ENCODE assay signal across 10 mouse cellular contexts in the genomic region with DNA sequence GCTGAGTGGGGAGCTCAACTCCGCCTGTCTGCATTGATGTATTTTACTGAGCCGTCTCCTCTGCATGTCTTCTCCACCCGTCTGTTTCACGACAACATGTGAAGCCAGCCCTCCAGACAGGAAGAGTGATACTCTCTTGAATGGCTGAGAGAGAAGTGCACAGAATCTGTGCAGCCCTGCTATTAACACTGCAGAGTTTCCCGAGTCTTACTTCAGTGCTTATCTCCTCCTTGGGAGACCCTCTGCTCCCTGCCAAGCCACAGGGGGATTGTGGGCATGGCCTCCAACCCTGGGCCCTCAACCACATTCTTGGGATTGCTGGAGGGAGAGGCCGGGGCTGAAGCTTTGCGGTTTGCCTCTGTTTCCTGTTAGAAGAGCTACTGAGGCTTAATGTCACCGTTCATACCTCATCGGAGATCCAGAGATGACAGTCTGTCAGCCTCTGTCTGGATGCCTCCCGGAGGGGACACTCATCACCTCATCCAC.
DNase-seq lines count a peak whose midpoint lies in the region; ATAC-seq lines count a peak whose summit lies in the region.
"Had no signal": no experiment of that assay in that cellular context is flagged by ENCODE, and none has a peak within 500 bp of the region (broad histone marks: within the 10 kb centered on the region; RNA-seq: fewer than 3 reads in every experiment).

No protein-coding gene starts in this region.

- H3K27ac ChIP-seq in kidney, embryonic 15.5 days: 0 out of 2 replicates have a peak overlapping the region, but pooled peaks have one; percentile 0
- no peak overlapping the region for H3K27ac ChIP-seq in forebrain, embryonic 13.5 days
- H3K27ac ChIP-seq: kidney, postnatal 0 days; midbrain, embryonic 15.5 days had no signal

- no peak overlapping the region for H3K4me3 ChIP-seq in kidney, embryonic 15.5 days (replicated peaks)
- H3K4me3 ChIP-seq in forebrain, embryonic 13.5 days: no peak overlapping the region
- H3K4me3 ChIP-seq: midbrain, embryonic 15.5 days had no signal

- no peak overlapping the region for H3K9ac ChIP-seq in kidney, embryonic 15.5 days
- H3K9ac ChIP-seq in forebrain, embryonic 13.5 days: no peak overlapping the region
- H3K9ac ChIP-seq: midbrain, embryonic 15.5 days had no signal

- H3K27me3 ChIP-seq in kidney, embryonic 15.5 days: no peaks in the 10 kb centered on the region
- no peaks in the 10 kb centered on the region for H3K27me3 ChIP-seq in forebrain, embryonic 13.5 days
- H3K27me3 ChIP-seq: midbrain, embryonic 15.5 days had no signal

- no peak overlapping the region for H3K4me2 ChIP-seq in kidney, embryonic 15.5 days
- H3K4me2 ChIP-seq in forebrain, embryonic 13.5 days: no peak overlapping the region
- H3K4me2 ChIP-seq: midbrain, embryonic 15.5 days had no signal

- H3K4me1 ChIP-seq in kidney, embryonic 15.5 days: peaks cover 42% of the 10 kb centered on the region
- H3K4me1 ChIP-seq in forebrain, embryonic 13.5 days: peaks cover 21% of the 10 kb centered on the region

- no peaks in the 10 kb centered on the region for H3K36me3 ChIP-seq in kidney, embryonic 15.5 days
- no peaks in the 10 kb centered on the region for H3K36me3 ChIP-seq in forebrain, embryonic 13.5 days (ENCODE audit: poor library complexity, severe bottlenecking)
- H3K36me3 ChIP-seq: midbrain, embryonic 15.5 days had no signal

- intact Hi-C loops in left cerebral cortex, postnatal 14 days (cut with DNase I): no loop called here
- intact Hi-C loops in left cerebral cortex, postnatal 36 days (cut with DNase I): no loop called here

- DNase-seq in kidney, postnatal 4 days: no peak
- DNase-seq in NIH3T3 (ENCODE audit: low read depth): peak; percentile 62
- peak; percentile 43 to 68 for DNase-seq in thymus, adult 18-20 months
- DNase-seq in left cerebral cortex, postnatal 14 days (ENCODE audit: low spot score in 2 of 2): no peak
- DNase-seq in left cerebral cortex, postnatal 36 days (ENCODE audit: low spot score in 2 of 2): no peak

- WGBS in kidney, embryonic 15.5 days: 33% methylated on average over 10 of the region's 10 CpGs
- WGBS in forebrain, embryonic 13.5 days: 72% methylated on average over 10 of the region's 10 CpGs

- H3K9me3 ChIP-seq in kidney, embryonic 15.5 days (replicated peaks): no peaks in the 10 kb centered on the region
- no peaks in the 10 kb centered on the region for H3K9me3 ChIP-seq in forebrain, embryonic 13.5 days (replicated peaks)
- H3K9me3 ChIP-seq: midbrain, embryonic 15.5 days had no signal

- ATAC-seq in kidney, embryonic 15.5 days (replicated peaks; ENCODE audit: low FRiP score): no peak
- ATAC-seq in inflammation-experienced regulatory T-cells, adult 6 months: peak; percentile 87
- ATAC-seq in forebrain, embryonic 13.5 days: no peak
- ATAC-seq: midbrain, embryonic 15.5 days had no signal

Comparison
In these comparisons a context has a peak if more than half of its experiments do, and no peak if none do; other contexts are left out.
1. DNase-seq: peak in NIH3T3 (single experiment) and thymus, adult 18-20 months (2 of 2); none in kidney, postnatal 4 days (0 of 2), left cerebral cortex, postnatal 14 days (0 of 2) and left cerebral cortex, postnatal 36 days (0 of 2).